Mouse (Mus musculus): ENCODE results near the gene Lmna. TPM values are rescaled to one million over a fixed set of nuclear protein-coding genes. Genes with fewer than 3 reads are reported as not detected.

Gene Lmna
- polyA plus RNA-seq, 1 experiment from 2014 or later = 62.3 TPM

GRCm38 (mm10) chr3:88452246-88452645 is 57.5 kb downstream of the Lmna start:
- H3K36me3 ChIP-seq (ENCODE audit: control insufficient read depth, insufficient read depth, low read length) = peaks cover 12% of the 10 kb centered on the region; the same call in 1 of the 2 replicates

GRCm38 (mm10) chr3:88450379-88451131 is 59.2 kb downstream of the Lmna start:
- Histone ChIP-seq H3K27ac (ENCODE audit: low read depth, low read length) (no peak overlapping the region), H3K4me3 (ENCODE audit: low read length) (no peak overlapping the region), H3K4me1 (ENCODE audit: control insufficient read depth, insufficient read depth, low read depth, low read length) (no peaks in the 10 kb centered on the region), H3K4me2 (ENCODE audit: low read length) (no peak overlapping the region), H3K27me3 (replicated peaks; ENCODE audit: control insufficient read depth, insufficient read depth, low read length) (no peaks in the 10 kb centered on the region), H3K9ac (ENCODE audit: low read depth, low read length) (no peak overlapping the region), H3K9me3 (ENCODE audit: control insufficient read depth, low read length) (no peaks in the 10 kb centered on the region), H3K36me3 (ENCODE audit: control insufficient read depth, insufficient read depth, low read length) (peaks cover 12% of the 10 kb centered on the region; the same call in 1 of the 2 replicates)
- ATAC-seq = no peak
- 66% methylated on average over 12 of the region's 12 CpGs for WGBS

More at GRCm38 (mm10) chr3:88452246-88452645, 57.5 kb downstream of the Lmna start:
- no peak for ATAC-seq
- no peaks in the 10 kb centered on the region for H3K9me3 ChIP-seq (ENCODE audit: control insufficient read depth, low read length)
- WGBS = 76% methylated on average over 5 of the region's 5 CpGs
- H3K4me1 ChIP-seq (ENCODE audit: control insufficient read depth, insufficient read depth, low read depth, low read length) = peaks cover 10% of the 10 kb centered on the region
- no peak overlapping the region for H3K4me3 ChIP-seq (ENCODE audit: low read length)
- H3K27ac ChIP-seq (ENCODE audit: low read depth, low read length) = no peak overlapping the region
- H3K4me2 ChIP-seq (ENCODE audit: low read length) = no peak overlapping the region
- no peak overlapping the region for H3K9ac ChIP-seq (ENCODE audit: low read depth, low read length)
- no peaks in the 10 kb centered on the region for H3K27me3 ChIP-seq (replicated peaks; ENCODE audit: control insufficient read depth, insufficient read depth, low read length)

DNA sequence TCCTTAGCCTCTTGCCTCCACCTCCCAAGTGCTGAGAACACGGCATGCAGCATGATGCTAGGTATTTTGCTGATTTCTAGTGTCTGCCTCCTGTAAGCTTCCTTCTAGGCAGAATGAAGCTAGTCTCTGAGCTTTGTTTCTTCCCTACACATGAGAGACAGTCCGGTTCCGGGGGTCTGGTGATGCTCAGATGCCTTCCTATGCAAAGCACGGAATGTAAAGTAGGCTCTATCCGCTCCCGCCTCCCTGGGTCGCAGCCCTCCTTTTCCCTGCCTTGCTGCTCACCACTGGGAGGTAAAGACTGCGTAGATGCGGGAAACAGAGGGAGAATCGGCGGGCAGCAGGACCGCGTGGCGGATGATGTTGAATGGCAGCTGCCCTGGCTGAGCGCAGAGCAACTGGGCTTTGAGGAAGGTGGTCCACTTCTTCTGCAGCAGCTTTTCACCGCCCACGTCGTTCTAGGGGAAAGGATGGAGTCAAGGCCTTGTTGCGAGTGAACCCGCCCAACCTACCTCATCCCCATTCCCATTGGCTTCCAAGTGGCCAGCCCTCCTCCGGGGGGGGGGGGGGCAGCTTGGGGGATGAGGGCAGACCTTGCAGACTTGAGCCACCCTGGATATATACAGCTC is 60.2 kb downstream of the Lmna start:
- no peaks in the 10 kb centered on the region for H3K27me3 ChIP-seq (replicated peaks; ENCODE audit: control insufficient read depth, insufficient read depth, low read length)
- peak; percentile 60 for ATAC-seq
- H3K4me1 ChIP-seq (ENCODE audit: control insufficient read depth, insufficient read depth, low read depth, low read length) = no peaks in the 10 kb centered on the region
- no peaks in the 10 kb centered on the region for H3K9me3 ChIP-seq (ENCODE audit: control insufficient read depth, low read length)
- H3K9ac ChIP-seq (ENCODE audit: low read depth, low read length) = no peak overlapping the region; the same call in 1 of the 2 replicates
- peak overlapping the region; percentile 27 for H3K4me2 ChIP-seq (ENCODE audit: low read length)
- peaks cover 12% of the 10 kb centered on the region; the same call in 1 of the 2 replicates for H3K36me3 ChIP-seq (ENCODE audit: control insufficient read depth, insufficient read depth, low read length)
- no peak overlapping the region for H3K27ac ChIP-seq (ENCODE audit: low read depth, low read length)
- WGBS = 11% methylated on average over 21 of the region's 21 CpGs
- H3K4me3 ChIP-seq (ENCODE audit: low read length) = peak overlapping the region; percentile 7; the same call in 1 of the 2 replicates

GRCm38 (mm10) chr3:88448443-88448842 is 61.3 kb downstream of the Lmna start:
- Histone ChIP-seq H3K36me3 (ENCODE audit: control insufficient read depth, insufficient read depth, low read length) (peaks cover 13% of the 10 kb centered on the region), H3K9me3 (ENCODE audit: control insufficient read depth, low read length) (no peaks in the 10 kb centered on the region), H3K27ac (ENCODE audit: low read depth, low read length) (no peak overlapping the region), H3K9ac (ENCODE audit: low read depth, low read length) (no peak overlapping the region), H3K4me2 (ENCODE audit: low read length) (no peak overlapping the region), H3K27me3 (replicated peaks; ENCODE audit: control insufficient read depth, insufficient read depth, low read length) (no peaks in the 10 kb centered on the region), H3K4me3 (ENCODE audit: low read length) (no peak overlapping the region), H3K4me1 (ENCODE audit: control insufficient read depth, insufficient read depth, low read depth, low read length) (no peaks in the 10 kb centered on the region)
- no peak for ATAC-seq
- WGBS = 90% methylated on average over 8 of the region's 8 CpGs

DNA sequence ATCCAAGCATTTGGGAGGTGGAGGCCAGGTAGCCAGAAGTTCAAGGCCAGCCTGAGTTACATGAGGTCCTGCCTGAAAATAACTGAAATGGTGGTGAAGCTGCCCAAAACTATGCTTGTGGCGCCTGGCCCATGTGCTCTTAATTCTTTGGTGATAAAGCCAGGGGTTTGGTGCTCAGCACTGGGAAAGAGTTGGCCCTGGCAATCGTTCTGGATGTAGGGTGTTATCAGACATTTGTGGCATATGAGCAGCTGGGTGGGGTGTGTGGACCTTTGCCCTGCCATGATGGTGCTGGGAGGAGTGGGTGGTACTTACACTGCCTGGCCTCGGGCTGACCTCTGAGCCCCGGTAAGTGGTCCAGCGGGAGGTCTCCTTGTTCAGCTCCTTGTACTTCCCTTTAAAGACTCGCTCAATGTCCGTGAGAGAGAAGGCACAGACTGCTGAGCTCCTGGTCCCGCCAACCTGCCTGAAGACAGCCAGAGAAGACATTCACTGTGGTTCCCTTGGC is 62.0 kb downstream of the Lmna start:
- 51% methylated on average over 8 of the region's 8 CpGs for WGBS
- Histone ChIP-seq H3K4me3 (ENCODE audit: low read length) (no peak overlapping the region), H3K4me1 (ENCODE audit: control insufficient read depth, insufficient read depth, low read depth, low read length) (no peaks in the 10 kb centered on the region), H3K9me3 (ENCODE audit: control insufficient read depth, low read length) (no peaks in the 10 kb centered on the region), H3K9ac (ENCODE audit: low read depth, low read length) (no peak overlapping the region), H3K27ac (ENCODE audit: low read depth, low read length) (no peak overlapping the region), H3K4me2 (ENCODE audit: low read length) (no peak overlapping the region), H3K27me3 (replicated peaks; ENCODE audit: control insufficient read depth, insufficient read depth, low read length) (no peaks in the 10 kb centered on the region), H3K36me3 (ENCODE audit: control insufficient read depth, insufficient read depth, low read length) (peaks cover 13% of the 10 kb centered on the region)
- no peak for ATAC-seq

GRCm38 (mm10) chr3:88446471-88447123 is 63.2 kb downstream of the Lmna start:
- Histone ChIP-seq H3K4me2 (ENCODE audit: low read length) (no peak overlapping the region), H3K9ac (ENCODE audit: low read depth, low read length) (no peak overlapping the region), H3K4me3 (ENCODE audit: low read length) (no peak overlapping the region), H3K27me3 (replicated peaks; ENCODE audit: control insufficient read depth, insufficient read depth, low read length) (no peaks in the 10 kb centered on the region), H3K4me1 (ENCODE audit: control insufficient read depth, insufficient read depth, low read depth, low read length) (no peaks in the 10 kb centered on the region), H3K36me3 (ENCODE audit: control insufficient read depth, insufficient read depth, low read length) (peaks cover 13% of the 10 kb centered on the region), H3K9me3 (ENCODE audit: control insufficient read depth, low read length) (no peaks in the 10 kb centered on the region), H3K27ac (ENCODE audit: low read depth, low read length) (no peak overlapping the region)
- ATAC-seq = no peak
- WGBS = 74% methylated on average over 8 of the region's 8 CpGs

- H3K4me2 ChIP-seq (ENCODE audit: low read length) = no peak overlapping the region
- no peak overlapping the region for H3K27ac ChIP-seq (ENCODE audit: low read depth, low read length)
- H3K4me3 ChIP-seq (ENCODE audit: low read length) = no peak overlapping the region
- H3K9me3 ChIP-seq (ENCODE audit: control insufficient read depth, low read length) = no peaks in the 10 kb centered on the region
- H3K27me3 ChIP-seq (replicated peaks; ENCODE audit: control insufficient read depth, insufficient read depth, low read length) = no peaks in the 10 kb centered on the region
- peaks cover 3% of the 10 kb centered on the region for H3K4me1 ChIP-seq (ENCODE audit: control insufficient read depth, insufficient read depth, low read depth, low read length)
- peaks cover 10% of the 10 kb centered on the region for H3K36me3 ChIP-seq (ENCODE audit: control insufficient read depth, insufficient read depth, low read length)
- H3K9ac ChIP-seq (ENCODE audit: low read depth, low read length) = no peak overlapping the region
- ATAC-seq = no peak
- 74% methylated on average over 7 of the region's 7 CpGs for WGBS
Measured at GRCm38 (mm10) chr3:88442888-88443287, 66.9 kb downstream of the Lmna start.

- WGBS = 86% methylated on average over 12 of the region's 12 CpGs
- H3K4me3 ChIP-seq (ENCODE audit: low read length) = no peak overlapping the region
- no peak overlapping the region for H3K27ac ChIP-seq (ENCODE audit: low read depth, low read length)
- peaks cover 3% of the 10 kb centered on the region for H3K4me1 ChIP-seq (ENCODE audit: control insufficient read depth, insufficient read depth, low read depth, low read length)
- H3K9me3 ChIP-seq (ENCODE audit: control insufficient read depth, low read length) = no peaks in the 10 kb centered on the region
- no peaks in the 10 kb centered on the region for H3K27me3 ChIP-seq (replicated peaks; ENCODE audit: control insufficient read depth, insufficient read depth, low read length)
- H3K4me2 ChIP-seq (ENCODE audit: low read length) = no peak overlapping the region
- ATAC-seq = no peak
- no peak overlapping the region for H3K9ac ChIP-seq (ENCODE audit: low read depth, low read length)
- H3K36me3 ChIP-seq (ENCODE audit: control insufficient read depth, insufficient read depth, low read length) = peaks cover 10% of the 10 kb centered on the region
Measured at GRCm38 (mm10) chr3:88442488-88442887, 67.3 kb downstream of the Lmna start.

Measured in hindbrain, embryonic 16.5 days (tissue).